Mouse (Mus musculus) forebrain, embryonic 12.5 days (tissue): Measurements from ENCODE around the gene Stk17b. TPM values are rescaled to one million over a fixed set of nuclear protein-coding genes. Genes with fewer than 3 reads are reported as not detected.
"Not testable (repeated sequence)": the region's sequence is repeated elsewhere in the genome, so short reads cannot be mapped to it uniquely, and the experiment has no call there.

Experiments used
- ATAC-seq: fragments of 200-750 bp; cut with Nextera tagmentation; 2 replicates; pipeline ENCODE4 v1.8.0; 2017; ENCODE audit warnings: moderate TSS enrichment; ENCODE audit not compliant: low FRiP score
- H3K27ac ChIP-seq: fragments of 300-500 bp; sonication (generic); 2 replicates; pipeline ENCODE4 v1.5.1; 2016; ENCODE audit warnings: mild to moderate bottlenecking
- H3K27me3 ChIP-seq: fragments of 300-500 bp; sonication (generic); 2 replicates; pipeline ENCODE4 v1.6.1; 2016; ENCODE audit warnings: mild to moderate bottlenecking
- H3K36me3 ChIP-seq: fragments of 300-500 bp; sonication (generic); replicated peaks from 2 replicates; pipeline ENCODE4 v1.6.1; 2016; ENCODE audit warnings: mild to moderate bottlenecking
- H3K4me1 ChIP-seq: fragments of 300-500 bp; sonication (generic); 2 replicates; pipeline ENCODE4 v1.6.1; 2016
- H3K4me2 ChIP-seq: fragments of 300-500 bp; sonication (generic); 2 replicates; pipeline ENCODE4 v1.6.1; 2016; ENCODE audit warnings: mild to moderate bottlenecking, moderate library complexity
- H3K4me3 ChIP-seq: fragments of 300-500 bp; sonication (generic); replicated peaks from 2 replicates; pipeline ENCODE4 v1.5.1; 2016; ENCODE audit warnings: mild to moderate bottlenecking
- H3K9ac ChIP-seq: fragments of 300-500 bp; sonication (generic); 2 replicates; pipeline ENCODE4 v1.6.1; 2016; ENCODE audit warnings: mild to moderate bottlenecking
- H3K9me3 ChIP-seq: fragments of 300-500 bp; sonication (generic); 2 replicates; pipeline ENCODE4 v1.6.1; 2016
- WGBS: fragments of 180-500 bp; shearing (Covaris S2); methylation state at CpG from one replicate; pipeline ENCODE4 v1.1.7; 2016; 5-methylcytosine and 5-hydroxymethylcytosine counted together
- polyA plus RNA-seq: library from polyadenylated mRNA; unstranded; fragments of >200 nt; fragmentation: Nextera tagmentation; extraction: Ambion mirVana; gene quantifications from 2 replicates; pipeline ENCODE4 v1.2.1, GENCODE M21; 2016

Gene Stk17b
- polyA plus RNA-seq, 1 experiment from 2014 or later, result 12.3 TPM

GRCm38 (mm10) chr1:53775545-53775944 is 9.5 kb downstream of the Stk17b start:
- no peak overlapping the region for H3K4me3 ChIP-seq
- no peaks in the 10 kb centered on the region for H3K27me3 ChIP-seq
- H3K36me3 ChIP-seq, result no peaks in the 10 kb centered on the region
- H3K27ac ChIP-seq, result no peak overlapping the region
- WGBS, result 93% methylated on average over 2 of the region's 2 CpGs
- no peaks in the 10 kb centered on the region for H3K9me3 ChIP-seq
- no peak overlapping the region for H3K4me2 ChIP-seq
- no peak for ATAC-seq
- no peaks in the 10 kb centered on the region for H3K4me1 ChIP-seq
- H3K9ac ChIP-seq, result no peak overlapping the region

- H3K4me1 ChIP-seq, result no peaks in the 10 kb centered on the region
Observed at GRCm38 (mm10) chr1:53775036-53775435, 10.0 kb downstream of the Stk17b start.

GRCm38 (mm10) chr1:53774571-53774970 is 10.5 kb downstream of the Stk17b start:
- H3K4me2 ChIP-seq, result no peak overlapping the region

More at GRCm38 (mm10) chr1:53775036-53775435, 10.0 kb downstream of the Stk17b start:
- Histone ChIP-seq H3K9ac (no peak overlapping the region), H3K9me3 (no peaks in the 10 kb centered on the region), H3K27ac (no peak overlapping the region), H3K27me3 (no peaks in the 10 kb centered on the region), H3K4me2 (no peak overlapping the region), H3K4me3 (no peak overlapping the region), H3K36me3 (no peaks in the 10 kb centered on the region)
- no peak for ATAC-seq
- WGBS, result 74% methylated on average over 6 of the region's 6 CpGs

GRCm38 (mm10) chr1:53773994-53774393 is 11.0 kb downstream of the Stk17b start:
- Histone ChIP-seq H3K4me1 (no peaks in the 10 kb centered on the region), H3K4me3 (no peak overlapping the region), H3K27me3 (no peaks in the 10 kb centered on the region), H3K9me3 (no peaks in the 10 kb centered on the region), H3K9ac (no peak overlapping the region), H3K36me3 (no peaks in the 10 kb centered on the region), H3K4me2 (no peak overlapping the region), H3K27ac (no peak overlapping the region)
- 43% methylated on average over 6 of the region's 6 CpGs for WGBS
- no peak for ATAC-seq

More at GRCm38 (mm10) chr1:53774571-53774970, 10.5 kb downstream of the Stk17b start:
- no peak overlapping the region for H3K4me3 ChIP-seq
- no peaks in the 10 kb centered on the region for H3K27me3 ChIP-seq
- no peaks in the 10 kb centered on the region for H3K36me3 ChIP-seq
- H3K4me1 ChIP-seq, result no peaks in the 10 kb centered on the region
- ATAC-seq, result no peak
- no peak overlapping the region for H3K9ac ChIP-seq
- WGBS, result 93% methylated on average over 3 of the region's 3 CpGs
- H3K27ac ChIP-seq, result no peak overlapping the region
- H3K9me3 ChIP-seq, result no peaks in the 10 kb centered on the region

GRCm38 (mm10) chr1:53772967-53773366 is 12.1 kb downstream of the Stk17b start:
- ATAC-seq, result no peak
- Histone ChIP-seq H3K4me2 (no peak overlapping the region), H3K9ac (no peak overlapping the region), H3K27ac (no peak overlapping the region), H3K27me3 (no peaks in the 10 kb centered on the region), H3K4me1 (no peaks in the 10 kb centered on the region), H3K36me3 (no peaks in the 10 kb centered on the region), H3K4me3 (no peak overlapping the region), H3K9me3 (no peaks in the 10 kb centered on the region)
- 94% methylated on average over 3 of the region's 3 CpGs for WGBS

- Histone ChIP-seq H3K4me1 (no peaks in the 10 kb centered on the region), H3K4me2 (no peak overlapping the region), H3K36me3 (no peaks in the 10 kb centered on the region), H3K27me3 (no peaks in the 10 kb centered on the region), H3K4me3 (no peak overlapping the region), H3K27ac (no peak overlapping the region), H3K9me3 (no peaks in the 10 kb centered on the region), H3K9ac (no peak overlapping the region)
- ATAC-seq, result no peak
- 91% methylated on average over 6 of the region's 6 CpGs for WGBS
Observed at GRCm38 (mm10) chr1:53771476-53771875, 13.5 kb downstream of the Stk17b start.

- no peak overlapping the region for H3K27ac ChIP-seq
- no peaks in the 10 kb centered on the region for H3K9me3 ChIP-seq
- no peak for ATAC-seq
- no peak overlapping the region for H3K4me3 ChIP-seq
- H3K9ac ChIP-seq, result no peak overlapping the region
- H3K4me1 ChIP-seq, result no peaks in the 10 kb centered on the region
- H3K36me3 ChIP-seq, result no peaks in the 10 kb centered on the region; the same call in 1 of the 2 replicates
- H3K4me2 ChIP-seq, result no peak overlapping the region
- 90% methylated on average over 2 of the region's 2 CpGs for WGBS
- no peaks in the 10 kb centered on the region for H3K27me3 ChIP-seq
Observed at GRCm38 (mm10) chr1:53766112-53766511, 18.9 kb downstream of the Stk17b start.

GRCm38 (mm10) chr1:53757316-53757715 is 27.7 kb downstream of the Stk17b start:
- Histone ChIP-seq H3K9ac (no peak overlapping the region), H3K4me2 (no peak overlapping the region), H3K27ac (no peak overlapping the region), H3K27me3 (no peaks in the 10 kb centered on the region), H3K4me1 (no peaks in the 10 kb centered on the region), H3K4me3 (no peak overlapping the region), H3K36me3 (no peaks in the 10 kb centered on the region; the same call in 1 of the 2 replicates), H3K9me3 (no peaks in the 10 kb centered on the region)
- ATAC-seq, result no peak
- WGBS, result 94% methylated on average over 4 of the region's 4 CpGs

- H3K36me3 ChIP-seq, ATAC-seq, H3K27me3 ChIP-seq, H3K4me3 ChIP-seq, H3K9me3 ChIP-seq, H3K27ac ChIP-seq, H3K9ac ChIP-seq, H3K4me2 ChIP-seq, H3K4me1 ChIP-seq: not testable (repeated sequence)
- 86% methylated on average over 2 of the region's 2 CpGs for WGBS
Observed at GRCm38 (mm10) chr1:53753501-53753900, 31.5 kb downstream of the Stk17b start.

- WGBS, result 74% methylated on average over 1 of the region's 1 CpGs
- Histone ChIP-seq H3K4me2 (no peak overlapping the region), H3K36me3 (no peaks in the 10 kb centered on the region), H3K9me3 (no peaks in the 10 kb centered on the region), H3K9ac (no peak overlapping the region), H3K27me3 (no peaks in the 10 kb centered on the region), H3K4me3 (no peak overlapping the region), H3K4me1 (0 out of 2 replicates have a peak, but pooled peaks cover 4% of the 10 kb centered on the region), H3K27ac (no peak overlapping the region)
- ATAC-seq, result no peak
Observed at GRCm38 (mm10) chr1:53751144-53751543, 33.9 kb downstream of the Stk17b start.

GRCm38 (mm10) chr1:53750697-53751096 is 34.3 kb downstream of the Stk17b start:
- not testable (repeated sequence) for H3K9ac ChIP-seq, ATAC-seq, H3K27ac ChIP-seq, H3K27me3 ChIP-seq, H3K4me1 ChIP-seq, H3K4me3 ChIP-seq, H3K9me3 ChIP-seq, H3K36me3 ChIP-seq, H3K4me2 ChIP-seq
- 79% methylated on average over 7 of the region's 7 CpGs for WGBS

GRCm38 (mm10) chr1:53749881-53750385 is 35.1 kb downstream of the Stk17b start:
- not testable (repeated sequence) for H3K4me3 ChIP-seq, H3K36me3 ChIP-seq, H3K4me1 ChIP-seq, H3K4me2 ChIP-seq, H3K9ac ChIP-seq, ATAC-seq, H3K9me3 ChIP-seq, H3K27ac ChIP-seq, H3K27me3 ChIP-seq
- WGBS, result 32% methylated on average over 1 of the region's 1 CpGs

- Histone ChIP-seq H3K36me3 (no peaks in the 10 kb centered on the region), H3K9me3 (no peaks in the 10 kb centered on the region), H3K27ac (no peak overlapping the region), H3K4me2 (no peak overlapping the region), H3K4me1 (0 out of 2 replicates have a peak, but pooled peaks cover 4% of the 10 kb centered on the region), H3K27me3 (peaks cover 14% of the 10 kb centered on the region), H3K9ac (no peak overlapping the region), H3K4me3 (no peak overlapping the region)
- no peak for ATAC-seq
- WGBS, result 18% methylated on average over 7 of the region's 11 CpGs
Observed at GRCm38 (mm10) chr1:53748571-53748970, 36.5 kb downstream of the Stk17b start.
